Mouse (Mus musculus) ES-Bruce4 (cell line): ENCODE measurements around the gene Hoxb3. TPM values are rescaled to one million over a fixed set of nuclear protein-coding genes. Genes with fewer than 3 reads are reported as not detected.

Experiments used
- H3K27ac ChIP-seq: 2 replicates; pipeline ENCODE4 v1.5.1; 2012; ENCODE audit warnings: low read length, inconsistent platforms; ENCODE audit not compliant: insufficient read depth
- H3K27me3 ChIP-seq: 2 replicates; pipeline ENCODE4 v1.6.1; 2012; ENCODE audit warnings: mild to moderate bottlenecking, low read length, inconsistent platforms; ENCODE audit not compliant: control insufficient read depth, poor library complexity, insufficient read depth, severe bottlenecking
- H3K36me3 ChIP-seq: 2 replicates; pipeline ENCODE4 v1.6.1; 2012; ENCODE audit warnings: inconsistent platforms, mild to moderate bottlenecking, low read length, moderate library complexity; ENCODE audit not compliant: control insufficient read depth, poor library complexity, insufficient read depth, severe bottlenecking
- H3K4me1 ChIP-seq: one replicate; pipeline ENCODE4 v1.8.1; 2011; ENCODE audit warnings: low read length; ENCODE audit not compliant: control insufficient read depth, insufficient read depth
- H3K4me3 ChIP-seq: 2 replicates; pipeline ENCODE4 v1.5.1; 2011; ENCODE audit warnings: low read depth, mild to moderate bottlenecking, low read length
- H3K9ac ChIP-seq: 2 replicates; pipeline ENCODE4 v1.6.1; 2012; ENCODE audit warnings: low read depth, mild to moderate bottlenecking, inconsistent platforms; ENCODE audit not compliant: poor library complexity, severe bottlenecking
- H3K9me3 ChIP-seq: replicated peaks from 2 replicates; pipeline ENCODE4 v1.6.1; 2012; ENCODE audit warnings: mild to moderate bottlenecking, low read length, inconsistent platforms; ENCODE audit not compliant: control insufficient read depth, poor library complexity, insufficient read depth, severe bottlenecking
- CTCF ChIP-seq: IDR thresholded peaks from one replicate; pipeline ENCODE4 v1.8.1; 2011; ENCODE audit warnings: low read depth, low read length
- EP300 ChIP-seq: IDR thresholded peaks from 2 replicates; pipeline ENCODE4 v1.6.1; 2011; ENCODE audit warnings: low read depth, low read length; ENCODE audit not compliant: insufficient read depth
- POLR2A ChIP-seq: IDR thresholded peaks from one replicate; pipeline ENCODE4 v1.8.1; 2011; ENCODE audit warnings: low read length; ENCODE audit not compliant: insufficient read depth
- polyA plus RNA-seq: library from polyadenylated mRNA; stranded (reverse); fragments of >200 nt; gene quantifications from 2 replicates; pipeline ENCODE4 v1.2.4, GENCODE M21; 2011; ENCODE audit warnings: low read depth; ENCODE audit not compliant: missing spikeins, insufficient read depth, insufficient read length

Gene Hoxb3
- polyA plus RNA-seq, 1 experiment = not detected

DNA sequence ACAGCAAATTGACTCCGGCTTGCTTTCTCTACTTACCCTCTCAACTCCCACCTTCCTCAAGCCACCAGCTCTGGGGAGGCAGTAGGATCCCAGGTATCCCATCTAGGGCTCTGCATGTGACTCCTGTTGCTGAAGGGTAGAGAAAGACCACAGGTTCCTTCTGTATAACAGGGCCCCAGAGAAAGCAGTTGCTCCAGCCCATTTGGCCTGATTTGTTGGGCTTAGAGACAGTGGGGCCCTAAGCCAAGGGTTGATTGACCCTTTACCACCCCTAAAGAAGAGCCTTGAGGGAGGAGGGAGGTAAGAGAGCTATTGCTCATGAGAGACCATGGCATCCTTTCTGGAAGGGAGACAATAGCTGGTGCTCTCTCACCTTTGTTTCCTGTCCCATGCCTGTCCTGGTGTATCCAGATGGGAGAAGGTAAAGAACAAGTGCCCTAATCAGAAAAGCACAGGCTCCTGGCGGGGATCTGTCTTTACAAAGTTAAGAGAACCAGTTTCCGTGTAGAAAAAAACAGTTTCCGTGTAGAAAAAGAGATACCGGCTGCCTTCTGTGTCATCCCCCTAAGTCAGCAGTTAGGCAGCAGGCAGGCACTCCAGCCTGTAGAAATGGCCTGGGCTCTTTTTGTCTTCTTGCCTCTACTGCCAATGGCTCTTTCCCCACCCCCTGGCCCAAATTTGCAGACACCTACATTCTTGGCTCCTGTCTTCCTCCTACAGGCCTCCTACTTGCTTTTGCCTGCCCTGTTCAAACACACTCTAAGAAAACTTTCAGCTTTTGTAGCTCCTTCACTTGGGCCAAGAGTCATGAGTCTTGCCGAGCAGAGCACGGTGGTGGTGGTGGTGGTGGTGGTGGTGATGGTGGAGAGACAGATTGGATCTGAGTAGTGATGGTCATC is 16.1 kb downstream of the Hoxb3 start:
- Histone ChIP-seq H3K9me3 (no peaks in the 10 kb centered on the region), H3K4me1 (no peaks in the 10 kb centered on the region), H3K36me3 (no peaks in the 10 kb centered on the region), H3K4me3 (no peak overlapping the region), H3K27me3 (peaks cover 70% of the 10 kb centered on the region), H3K27ac (no peak overlapping the region), H3K9ac (no peak overlapping the region)
- TF ChIP-seq CTCF = no peak
- no peak for TF ChIP-seq POLR2A
- no peak for TF ChIP-seq EP300

DNA sequence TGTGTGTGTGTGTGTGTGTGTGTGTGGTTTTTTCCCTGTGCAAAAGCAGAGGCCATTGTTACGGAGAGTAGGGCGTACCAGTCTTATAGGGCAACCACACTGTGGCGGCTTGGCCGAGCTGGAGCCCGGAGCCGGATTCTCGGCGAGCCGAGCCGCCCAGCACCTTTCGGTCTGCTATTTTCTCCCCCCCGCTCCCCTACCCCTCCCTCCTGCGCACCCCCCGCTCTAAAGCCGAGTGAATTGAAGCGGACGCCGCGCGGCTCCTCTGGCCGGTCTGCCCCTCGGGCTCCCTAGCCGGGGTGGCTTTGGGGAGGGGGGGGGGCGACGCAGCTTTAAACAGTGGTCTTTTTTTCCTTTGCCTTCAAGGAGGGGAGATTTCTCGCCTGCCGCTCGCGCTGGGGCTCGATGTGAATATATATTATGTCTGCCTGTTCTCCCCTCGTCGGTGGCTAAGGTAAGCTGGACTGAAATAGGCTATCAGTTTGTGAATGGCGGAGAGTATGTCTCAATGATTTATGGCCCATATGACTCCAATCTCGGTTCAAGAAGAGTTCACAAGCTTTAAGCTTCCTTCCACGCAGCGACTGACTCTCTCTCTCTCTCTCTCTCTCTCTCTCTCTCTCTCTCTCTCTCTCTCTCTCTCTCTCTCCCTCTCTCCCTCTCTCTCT is 17.7 kb downstream of the Hoxb3 start:
- Histone ChIP-seq H3K4me1 (no peaks in the 10 kb centered on the region), H3K9ac (0 out of 2 replicates have a peak overlapping the region, but pooled peaks have one; percentile 32), H3K4me3 (no peak overlapping the region), H3K27me3 (peaks cover 76% of the 10 kb centered on the region), H3K9me3 (no peaks in the 10 kb centered on the region), H3K27ac (no peak overlapping the region), H3K36me3 (no peaks in the 10 kb centered on the region)
- TF ChIP-seq POLR2A (no peak), CTCF (no peak)

DNA sequence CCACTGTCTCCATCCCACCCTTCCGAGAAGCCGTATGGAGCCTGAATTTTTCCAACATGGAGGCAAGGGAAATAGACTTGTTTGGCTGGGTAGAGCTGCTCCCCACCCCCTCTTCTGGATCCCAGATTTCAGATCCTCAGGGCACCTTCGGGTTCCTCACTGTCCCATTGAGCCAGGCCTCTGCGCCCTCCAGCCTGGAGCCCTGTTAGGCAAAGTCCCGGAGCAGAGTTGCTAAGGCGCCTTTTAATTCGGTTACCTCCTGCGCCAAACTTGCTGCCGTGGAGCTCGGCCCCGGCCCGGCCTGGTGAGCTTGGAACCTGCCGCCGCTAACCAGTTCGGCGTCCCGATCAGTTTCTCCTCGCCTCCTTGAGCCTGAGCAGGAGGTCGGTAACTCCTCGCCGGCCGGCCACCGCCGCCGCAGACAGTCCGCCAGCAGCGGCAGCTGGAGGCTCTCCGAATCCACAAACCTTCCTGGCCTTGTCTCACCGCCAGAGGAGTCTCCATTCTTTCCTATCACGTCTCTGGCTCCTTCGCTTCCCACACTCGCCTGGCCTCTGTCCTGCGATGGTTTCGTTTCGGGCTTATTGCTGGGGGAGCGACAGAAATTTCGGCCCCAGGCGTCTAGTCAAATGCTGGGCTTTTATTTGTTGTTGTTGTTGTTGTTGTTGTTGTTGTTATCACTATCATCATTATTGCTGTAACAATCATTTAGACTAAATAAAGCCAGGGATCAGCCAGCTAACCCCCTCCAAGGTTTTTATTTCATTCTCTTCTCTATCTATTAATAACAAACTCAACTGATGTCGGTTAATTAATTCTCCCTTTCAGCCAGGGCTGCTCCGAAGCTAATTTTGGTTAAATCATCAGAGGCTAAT is 18.8 kb downstream of the Hoxb3 start:
- Histone ChIP-seq H3K36me3 (no peaks in the 10 kb centered on the region), H3K9me3 (no peaks in the 10 kb centered on the region), H3K4me3 (peak overlapping the region; percentile 15), H3K9ac (no peak overlapping the region), H3K4me1 (no peaks in the 10 kb centered on the region), H3K27ac (no peak overlapping the region), H3K27me3 (peaks cover 74% of the 10 kb centered on the region)
- TF ChIP-seq EP300 = peak; percentile 76
- no peak for TF ChIP-seq CTCF

DNA sequence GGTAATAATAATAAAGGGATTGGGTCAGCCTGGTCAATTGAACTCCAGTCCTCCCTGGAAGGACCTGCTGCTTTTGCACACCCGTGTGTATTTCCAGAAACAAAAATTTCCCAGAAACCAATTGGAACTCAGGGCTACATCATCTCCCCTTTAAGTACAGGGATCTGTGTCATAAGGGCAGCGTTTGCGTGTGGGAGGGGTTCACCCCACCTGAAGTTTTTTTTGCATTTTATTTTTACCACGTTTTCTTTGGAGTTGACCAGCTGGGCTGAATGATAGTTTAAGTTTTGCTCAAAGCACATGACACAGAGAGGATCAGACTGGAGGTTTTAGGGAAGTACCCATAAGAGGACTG is 19.4 kb downstream of the Hoxb3 start:
- Histone ChIP-seq H3K36me3 (no peaks in the 10 kb centered on the region), H3K27ac (no peak overlapping the region), H3K4me1 (no peaks in the 10 kb centered on the region), H3K4me3 (no peak overlapping the region), H3K27me3 (peaks cover 75% of the 10 kb centered on the region), H3K9me3 (no peaks in the 10 kb centered on the region), H3K9ac (no peak overlapping the region)
- TF ChIP-seq EP300 (no peak), CTCF (no peak), POLR2A (no peak)

DNA sequence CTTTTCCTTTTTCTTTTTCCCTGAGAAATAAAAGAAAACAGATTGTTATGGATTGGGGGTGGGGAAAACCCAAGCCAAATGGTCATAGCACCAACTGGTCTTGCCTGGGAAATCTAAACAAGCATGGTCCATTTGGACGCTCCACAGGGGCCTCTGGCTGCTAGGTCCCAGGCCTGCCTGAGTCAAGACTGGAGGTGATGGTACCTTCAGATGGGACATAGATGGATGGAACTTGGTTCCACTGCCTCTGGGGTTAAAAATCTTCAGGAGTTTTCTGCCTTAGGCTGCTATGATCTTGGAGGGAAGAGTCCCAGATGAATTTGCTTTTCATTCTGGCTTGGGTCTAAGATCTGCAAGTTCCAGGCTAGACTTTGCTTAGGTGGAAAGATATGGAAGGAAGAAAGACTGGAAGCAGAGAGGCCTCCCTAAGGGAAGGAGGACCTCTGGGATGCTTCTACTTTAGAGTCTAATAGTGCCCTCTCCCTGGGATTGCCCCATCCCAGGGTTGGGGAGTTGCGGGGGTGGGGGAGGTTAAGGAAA is 20.1 kb downstream of the Hoxb3 start:
- no peak overlapping the region for H3K4me3 ChIP-seq
- no peaks in the 10 kb centered on the region for H3K36me3 ChIP-seq
- H3K9ac ChIP-seq = no peak overlapping the region
- no peaks in the 10 kb centered on the region for H3K4me1 ChIP-seq
- TF ChIP-seq CTCF (no peak), EP300 (no peak), POLR2A (no peak)
- H3K27me3 ChIP-seq = peaks cover 71% of the 10 kb centered on the region
- no peaks in the 10 kb centered on the region for H3K9me3 ChIP-seq
- no peak overlapping the region for H3K27ac ChIP-seq
